Mouse (Mus musculus): ENCODE measurements around the gene Cspg5.

Gene Cspg5

DNA sequence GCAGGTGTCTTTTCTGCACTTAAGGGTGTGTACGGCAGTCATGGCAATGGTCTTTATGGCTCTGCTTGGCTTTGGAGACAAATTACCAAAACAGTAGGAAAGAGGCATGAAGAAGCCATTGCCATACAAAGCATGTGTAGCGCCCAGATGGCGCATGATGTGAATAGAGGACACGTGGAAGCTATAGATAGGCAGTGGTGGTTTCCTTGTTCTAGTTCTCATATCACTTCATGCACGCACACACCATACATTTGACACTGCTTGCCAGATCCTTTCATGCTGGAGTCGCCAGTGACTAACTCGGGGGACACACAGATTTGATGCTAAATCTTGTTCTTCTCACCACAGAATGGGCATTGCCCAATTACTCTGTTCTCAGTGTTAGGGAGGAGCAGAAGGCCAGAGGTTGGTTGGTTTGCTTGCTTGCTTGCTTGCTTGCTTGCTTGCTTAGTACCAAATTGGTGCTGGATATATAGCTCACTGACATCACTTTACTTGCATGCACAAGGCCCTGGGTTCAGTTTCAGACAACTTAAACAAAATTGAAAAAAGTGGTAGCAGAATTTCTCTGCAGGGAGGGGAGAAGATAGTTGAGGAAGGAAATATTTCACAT, at the start of gene Cspg5:
Gene Cspg5, plus strand, starts transcription at position 563 of the 613 bp plus-strand sequence.
- CTCF ChIA-PET = no interaction called here

DNA sequence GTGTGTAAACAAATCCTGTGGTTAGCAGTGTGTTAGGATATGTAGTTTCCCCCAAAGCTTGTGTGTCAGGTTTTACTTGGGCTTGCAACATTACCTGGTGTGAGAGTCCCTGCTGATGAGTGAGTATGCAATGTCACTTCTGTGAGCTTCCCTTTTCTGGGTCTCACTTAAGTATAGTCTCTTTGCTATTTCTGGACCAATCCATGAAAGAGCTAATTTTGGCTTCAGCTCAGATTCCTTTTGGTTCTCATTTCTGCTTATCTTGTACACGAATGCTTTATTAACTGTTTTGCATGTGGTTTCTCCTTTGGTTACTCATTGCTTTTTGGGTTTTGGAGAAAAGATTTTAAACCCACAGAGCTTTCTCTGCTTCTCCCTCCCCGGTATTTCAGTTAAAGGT, 43.7 kb upstream of the Cspg5 start:
- CTCF ChIA-PET = no interaction called here

DNA sequence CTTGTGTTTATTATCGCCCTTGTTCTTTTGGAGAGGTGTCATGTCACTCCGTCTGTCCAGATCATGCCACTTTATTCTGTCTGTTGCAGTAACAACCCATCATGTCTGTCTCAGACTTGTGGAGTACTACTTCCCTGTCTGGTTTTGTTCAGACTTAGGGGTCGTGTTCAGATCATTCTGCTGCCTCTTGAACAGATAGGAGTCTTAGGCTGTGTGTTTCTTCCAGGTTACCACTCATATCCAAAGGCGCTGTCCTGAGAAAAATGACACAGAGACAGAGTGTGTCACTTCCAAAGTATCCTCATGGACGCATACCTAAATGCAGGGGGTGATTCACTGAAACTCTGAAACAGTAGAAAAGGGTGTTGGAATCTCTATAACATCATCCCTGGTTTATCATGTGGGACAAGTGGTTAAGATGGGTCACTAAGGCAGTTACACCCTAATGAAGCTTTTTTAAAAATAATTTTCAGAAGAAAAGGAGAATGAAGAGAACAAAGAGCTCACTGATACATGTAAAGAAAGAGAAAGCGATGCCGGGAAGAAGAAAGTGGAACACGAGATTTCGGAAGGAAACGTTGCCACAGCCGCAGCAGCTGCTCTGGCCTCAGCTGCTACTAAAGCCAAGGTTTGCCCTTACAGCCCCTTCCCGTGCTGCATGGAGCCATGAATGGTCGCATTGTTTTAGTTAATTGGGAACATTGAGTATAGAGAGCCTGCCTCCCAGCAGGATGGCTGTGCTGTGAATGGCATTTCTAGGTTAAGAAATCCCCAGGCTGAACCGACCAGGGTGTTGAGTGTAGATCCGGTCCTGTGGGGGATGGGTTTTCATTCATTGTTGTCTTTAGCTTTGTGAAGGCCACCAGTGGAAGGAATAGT, 37.8 kb upstream of the Cspg5 start:
- CTCF ChIA-PET = no interaction called here

DNA sequence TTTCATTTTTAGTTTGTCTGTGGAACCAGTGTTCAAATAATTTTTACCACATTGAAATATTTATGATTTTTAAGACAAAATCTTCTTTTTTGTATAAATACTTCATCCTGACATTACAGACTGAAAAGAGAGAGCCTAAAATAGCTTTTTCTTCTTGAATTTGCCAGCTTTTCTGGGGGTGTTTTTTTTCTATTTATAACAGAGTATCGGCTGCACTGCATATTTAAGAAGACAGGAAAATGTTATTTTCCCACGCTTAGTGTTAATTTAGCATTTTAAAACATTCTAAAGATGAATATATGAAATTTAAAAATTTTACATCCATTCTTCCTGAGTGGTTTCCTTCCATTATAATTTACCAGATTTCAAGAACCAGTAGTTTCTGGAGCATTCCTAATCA, 37.1 kb upstream of the Cspg5 start:
- CTCF ChIA-PET = no interaction called here

DNA sequence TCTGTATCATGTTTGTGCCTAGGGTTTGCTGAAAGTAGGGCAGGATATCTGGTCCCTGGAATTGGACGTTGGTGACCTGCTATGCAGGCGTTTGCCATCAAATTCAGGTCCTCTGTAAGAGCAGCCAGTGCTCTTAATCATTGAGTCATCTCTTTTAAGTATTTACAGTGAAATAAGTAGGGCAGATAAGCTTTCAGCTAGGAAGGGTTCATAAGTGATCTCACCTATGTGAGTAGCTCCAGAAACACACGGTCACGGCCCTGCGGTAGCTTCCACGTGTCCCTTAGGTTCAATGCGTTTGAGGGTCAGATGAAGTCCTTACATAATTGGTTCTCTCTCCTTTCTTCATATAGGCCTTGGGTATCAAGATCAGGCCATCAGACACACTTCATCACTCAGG, 35.3 kb upstream of the Cspg5 start:
- CTCF ChIA-PET = no interaction called here

DNA sequence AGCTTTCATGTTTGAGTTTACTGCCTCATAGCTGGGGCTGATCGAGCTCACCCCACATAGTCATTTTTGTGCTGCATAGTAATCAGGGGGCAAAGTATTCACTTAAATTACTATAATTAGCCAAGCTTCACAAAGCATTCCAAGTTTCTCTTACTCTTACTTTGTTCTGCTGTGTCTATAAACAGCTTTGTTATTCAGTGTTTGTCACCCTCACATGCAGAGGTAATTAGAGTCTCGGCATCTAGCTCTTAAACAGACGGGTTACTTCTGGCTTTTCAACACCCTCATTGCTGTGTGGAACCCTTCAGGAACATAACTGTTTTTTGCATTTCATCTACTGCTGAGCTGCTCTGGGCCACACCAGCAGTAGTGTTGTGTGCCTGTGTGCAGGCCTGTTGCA, 34.6 kb upstream of the Cspg5 start:
- CTCF ChIA-PET = no interaction called here

DNA sequence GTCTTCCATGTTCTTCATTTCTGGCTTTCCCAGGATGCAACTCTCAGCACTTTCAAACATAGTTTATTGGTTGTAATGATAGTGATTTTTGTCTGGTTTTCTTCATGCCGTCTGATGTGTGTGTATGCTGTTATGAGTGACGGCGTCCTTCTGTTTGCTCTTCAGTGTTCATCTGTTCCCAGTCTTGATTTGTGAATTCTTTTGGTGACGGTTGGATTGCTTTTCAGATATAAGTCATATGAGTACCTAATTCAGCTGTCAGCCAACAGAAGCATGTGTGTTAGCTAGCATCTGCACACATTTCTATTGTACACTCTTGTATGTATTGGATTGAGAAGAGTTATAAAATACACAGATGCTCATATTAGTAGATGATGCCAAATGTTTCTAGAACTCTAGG, 19.3 kb upstream of the Cspg5 start:
- CTCF ChIA-PET = no interaction called here

DNA sequence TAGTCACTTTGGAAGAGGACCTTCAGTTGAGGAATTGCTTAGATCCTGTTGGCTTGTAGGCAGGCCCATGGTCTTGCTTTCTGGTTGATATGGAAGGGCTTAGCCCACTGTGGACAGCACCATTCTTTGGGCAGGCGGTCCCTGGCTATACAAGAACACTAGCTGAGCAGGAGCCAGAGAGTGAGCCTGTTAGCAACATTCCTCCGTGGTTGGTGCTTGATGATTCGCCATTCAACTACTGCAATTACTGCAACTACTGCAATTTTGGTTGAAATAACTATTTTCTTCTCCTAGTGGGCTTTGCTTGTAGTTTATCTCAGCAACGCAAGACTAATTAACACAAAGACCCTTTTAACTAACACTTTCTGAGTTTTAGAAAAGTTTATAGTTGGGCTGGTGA, 17.4 kb upstream of the Cspg5 start:
- CTCF ChIA-PET = no interaction called here

DNA sequence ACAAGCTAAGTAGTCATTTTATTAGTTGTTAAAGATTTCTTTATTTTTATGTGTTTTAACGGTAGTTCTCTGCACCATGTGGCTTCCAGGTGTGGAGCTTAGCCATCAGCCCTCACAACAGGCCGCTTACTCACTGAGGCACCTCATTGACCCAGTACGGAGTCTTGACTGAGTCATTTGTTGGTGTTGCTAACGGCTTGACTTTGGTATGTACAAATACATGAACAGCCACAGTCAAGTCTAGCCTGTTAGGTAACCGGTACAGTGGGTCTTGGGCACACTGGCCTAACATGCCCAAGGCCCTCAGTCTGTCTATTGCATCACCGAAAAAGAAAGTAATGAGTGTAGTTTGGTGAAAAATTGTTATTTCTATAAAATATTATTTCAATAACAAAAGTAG, 14.9 kb upstream of the Cspg5 start:
- CTCF ChIA-PET = no interaction called here

DNA sequence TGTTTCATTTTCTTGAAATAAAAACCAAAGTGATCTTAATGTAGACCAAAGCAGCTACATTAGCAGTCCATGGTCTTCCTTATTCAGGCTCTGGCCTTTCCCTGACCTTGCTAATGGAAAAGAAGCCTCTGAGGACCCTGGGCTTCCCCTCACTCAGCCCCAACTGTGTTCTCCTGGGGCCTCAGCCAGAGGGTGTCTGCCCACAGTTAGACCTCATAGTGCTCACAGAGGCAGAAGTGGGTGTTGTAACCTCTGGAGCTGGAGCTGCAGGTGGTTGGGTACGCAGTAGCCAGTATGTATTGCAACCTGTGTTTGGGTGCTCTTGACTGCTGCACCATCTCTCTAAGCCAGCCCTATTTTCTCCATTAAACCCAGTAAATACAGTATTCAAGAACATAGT, 14.5 kb upstream of the Cspg5 start:
- CTCF ChIA-PET = no interaction called here

DNA sequence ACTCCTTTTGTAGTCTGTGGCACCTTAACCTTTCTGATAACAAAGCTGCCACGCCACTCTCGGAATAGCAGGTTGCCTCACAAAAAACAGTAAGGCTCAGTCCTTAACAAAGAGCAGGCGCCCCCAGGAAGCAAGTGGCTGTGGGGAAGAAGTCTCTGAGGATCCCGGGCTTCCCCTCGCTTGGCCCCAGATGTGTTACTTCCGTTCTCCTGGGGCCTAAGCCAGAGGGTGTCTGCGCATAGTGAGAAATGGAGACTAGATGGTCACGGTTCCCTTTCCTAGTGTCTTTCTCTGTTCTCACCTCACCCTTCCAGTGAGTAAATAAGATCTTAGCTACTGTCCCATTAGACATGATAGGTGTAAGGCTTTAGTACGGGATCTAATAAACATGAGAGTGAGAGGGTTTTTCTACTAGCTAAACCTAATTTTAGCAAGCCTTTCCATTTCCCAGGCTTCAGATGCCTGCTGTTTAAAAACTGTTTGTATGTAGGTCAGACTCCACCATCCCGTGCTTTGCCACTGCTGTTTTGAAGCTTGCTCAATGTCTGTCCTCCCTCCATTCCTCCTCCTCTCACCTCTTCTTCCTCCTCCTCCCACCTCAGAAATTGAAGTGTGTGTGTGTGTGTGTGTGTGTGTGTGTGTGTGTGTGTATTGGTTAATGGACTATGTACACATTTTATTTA, 13.9 kb upstream of the Cspg5 start:
- CTCF ChIA-PET = no interaction called here

DNA sequence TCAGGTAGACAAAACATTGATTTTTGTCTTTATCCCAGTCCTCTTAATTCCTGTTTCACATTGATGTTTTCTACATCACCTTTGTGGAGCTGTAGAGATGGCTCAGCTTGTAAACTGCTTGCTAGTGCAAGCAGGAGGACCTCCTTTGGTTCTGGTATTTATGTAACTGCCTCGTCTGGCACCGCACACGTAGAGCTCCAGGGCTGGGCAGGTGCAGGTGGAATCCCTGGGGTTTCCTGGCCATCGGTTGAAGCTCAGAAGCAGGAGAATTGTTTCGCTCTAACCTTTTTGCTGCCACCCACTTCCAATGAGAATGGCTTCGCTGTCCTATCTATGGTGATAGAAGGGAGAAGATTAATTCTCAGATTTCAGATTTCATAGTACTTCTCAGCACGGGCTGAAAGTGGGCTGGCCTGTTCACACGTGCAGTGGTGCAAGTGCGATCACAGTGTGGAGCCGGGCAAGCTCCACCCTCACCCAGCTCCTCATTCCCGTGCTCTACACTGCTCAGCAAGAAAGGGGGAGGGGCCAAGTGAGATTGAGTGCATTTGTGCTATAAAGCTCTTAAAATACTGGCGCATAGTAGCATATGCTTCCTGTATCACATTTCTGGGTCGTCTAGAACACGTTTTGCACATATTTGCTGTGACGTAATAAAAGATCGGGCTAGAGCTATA, 13.1 kb upstream of the Cspg5 start:
- CTCF ChIA-PET = no interaction called here

DNA sequence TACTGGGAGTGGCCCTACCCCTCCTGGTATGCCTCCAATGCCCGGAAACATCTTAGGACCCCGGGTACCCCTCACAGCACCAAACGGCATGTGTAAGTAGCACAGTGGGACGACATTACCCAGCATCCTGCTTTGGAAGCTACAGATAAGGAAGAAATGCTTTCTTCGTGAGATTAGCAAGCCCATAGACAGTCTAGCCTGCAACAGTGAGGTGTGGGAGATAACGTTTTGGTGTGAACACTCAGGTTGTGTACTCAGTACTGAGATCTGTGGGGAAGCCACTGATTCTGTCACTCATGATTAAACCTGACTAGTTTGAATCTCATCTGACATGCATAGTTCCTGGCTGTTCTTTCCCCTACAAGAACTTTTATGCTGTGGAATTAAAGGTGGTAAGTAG, 8.6 kb upstream of the Cspg5 start:
- CTCF ChIA-PET = no interaction called here

DNA sequence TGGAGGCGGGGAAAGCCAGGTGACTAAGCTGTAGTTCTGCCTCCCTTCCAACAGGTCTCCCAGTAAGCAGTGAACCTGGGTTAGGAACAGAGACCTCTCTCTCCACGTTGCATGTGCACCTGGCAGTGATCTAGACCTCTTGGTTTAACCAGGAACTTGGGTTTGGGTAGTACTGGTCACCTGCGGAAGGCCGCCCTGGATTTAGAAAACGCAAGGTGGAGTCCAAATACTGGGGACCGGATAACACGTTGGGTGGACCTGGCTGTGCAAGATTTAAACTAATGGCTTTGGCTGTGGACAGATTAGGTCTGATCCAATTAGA, 945 bp downstream of the Cspg5 start:
- CTCF ChIA-PET = no interaction called here

DNA sequence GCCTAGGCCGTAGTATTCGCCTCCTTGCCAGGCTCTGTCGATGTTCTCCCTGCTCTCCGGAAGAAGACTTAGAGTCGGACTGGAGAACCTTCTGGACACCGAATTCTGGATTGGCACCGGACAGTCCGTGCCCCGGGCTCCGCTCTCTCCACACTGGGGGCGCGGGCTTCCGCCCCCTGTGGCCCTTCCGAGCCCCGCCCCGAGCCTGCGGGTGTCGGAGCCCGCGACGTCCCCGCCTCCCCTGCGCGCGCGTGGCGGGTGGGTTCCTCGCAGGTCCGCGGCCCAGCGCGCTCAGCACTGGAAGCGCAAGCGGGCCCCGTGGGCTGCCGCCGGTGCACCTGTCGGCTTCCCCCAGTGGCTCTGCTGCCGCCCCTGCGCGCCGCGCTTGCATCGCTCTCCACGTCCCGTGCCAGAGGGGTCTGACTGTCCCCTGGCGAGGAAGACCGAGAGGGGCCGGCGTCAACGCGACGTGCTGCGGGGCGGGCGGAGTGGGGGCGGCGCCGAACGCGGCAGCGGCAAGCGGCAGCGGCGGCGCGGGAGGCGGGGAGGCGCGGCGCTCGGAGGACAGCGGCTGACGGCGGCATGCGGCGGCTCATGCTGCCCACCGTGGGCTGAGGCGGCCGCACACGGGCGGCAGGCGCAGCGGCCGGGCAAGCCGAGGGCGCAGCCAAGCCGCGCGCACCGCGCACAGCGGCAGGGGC, 1.5 kb downstream of the Cspg5 start:
- CTCF ChIA-PET = no interaction called here

DNA sequence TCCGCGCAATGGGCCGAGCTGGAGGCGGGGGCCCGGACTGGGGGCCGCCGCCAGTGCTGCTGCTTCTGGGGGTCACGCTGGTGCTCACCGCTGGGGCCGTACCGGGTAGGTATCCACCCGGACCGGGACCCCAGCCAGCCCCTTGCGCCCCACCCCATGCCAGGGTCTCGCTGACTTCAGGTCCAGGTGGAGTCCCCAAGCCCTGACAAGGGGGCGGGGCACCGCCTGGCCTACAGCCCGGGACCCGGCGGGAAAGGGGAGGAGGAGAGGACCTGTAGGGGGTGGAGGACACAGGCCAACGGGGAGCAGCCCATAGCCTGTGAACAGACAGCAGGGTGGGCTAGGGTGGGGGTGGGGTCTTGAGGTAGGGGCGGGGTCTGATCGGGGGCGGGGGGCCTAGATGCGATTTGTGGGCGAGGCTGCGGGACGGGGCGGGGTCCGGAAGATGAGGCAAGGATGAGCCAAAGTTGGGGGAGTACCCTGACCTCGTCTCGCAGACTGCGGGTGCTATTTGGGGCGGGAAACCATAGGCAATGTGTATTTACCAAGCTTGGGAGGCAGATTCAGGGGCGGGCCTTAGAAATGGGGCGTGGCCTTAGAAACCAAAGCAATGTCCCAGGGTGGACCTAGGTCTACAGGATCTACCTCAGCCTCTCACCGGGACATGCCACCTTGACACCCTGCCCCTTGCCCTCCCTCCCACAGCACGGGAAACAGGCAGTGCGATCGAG, 2.2 kb downstream of the Cspg5 start:
- CTCF ChIA-PET = no interaction called here

DNA sequence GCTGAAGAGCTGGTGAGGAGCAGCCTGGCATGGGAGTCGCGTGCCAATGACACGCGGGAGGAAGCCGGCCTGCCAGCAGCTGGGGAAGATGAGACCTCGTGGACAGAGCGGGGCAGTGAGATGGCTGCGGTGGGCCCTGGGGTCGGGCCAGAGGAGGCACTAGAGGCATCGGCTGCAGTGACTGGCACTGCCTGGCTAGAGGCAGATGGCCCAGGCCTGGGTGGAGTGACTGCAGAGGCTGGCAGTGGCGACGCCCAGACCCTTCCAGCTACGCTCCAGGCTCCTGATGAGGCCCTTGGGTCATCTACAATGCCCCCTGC, 2.7 kb downstream of the Cspg5 start:
- CTCF ChIA-PET = no interaction called here

DNA sequence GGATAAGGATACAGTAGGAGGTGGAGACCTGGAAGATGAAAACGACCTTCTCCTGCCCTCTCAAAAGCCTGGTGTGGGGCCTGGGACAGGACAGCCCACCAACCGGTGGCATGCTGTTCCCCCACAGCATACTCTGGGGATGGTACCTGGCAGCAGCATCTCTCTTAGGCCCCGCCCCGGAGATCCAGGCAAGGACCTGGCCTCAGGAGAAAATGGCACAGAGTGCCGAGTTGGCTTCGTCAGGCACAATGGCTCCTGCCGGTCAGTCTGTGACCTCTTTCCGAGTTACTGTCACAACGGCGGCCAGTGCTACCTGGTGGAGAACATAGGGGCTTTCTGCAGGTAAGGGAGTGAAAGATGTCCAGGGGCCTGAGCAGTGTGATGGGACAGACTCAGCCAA, 3.5 kb downstream of the Cspg5 start:
- CTCF ChIA-PET = no interaction called here

DNA sequence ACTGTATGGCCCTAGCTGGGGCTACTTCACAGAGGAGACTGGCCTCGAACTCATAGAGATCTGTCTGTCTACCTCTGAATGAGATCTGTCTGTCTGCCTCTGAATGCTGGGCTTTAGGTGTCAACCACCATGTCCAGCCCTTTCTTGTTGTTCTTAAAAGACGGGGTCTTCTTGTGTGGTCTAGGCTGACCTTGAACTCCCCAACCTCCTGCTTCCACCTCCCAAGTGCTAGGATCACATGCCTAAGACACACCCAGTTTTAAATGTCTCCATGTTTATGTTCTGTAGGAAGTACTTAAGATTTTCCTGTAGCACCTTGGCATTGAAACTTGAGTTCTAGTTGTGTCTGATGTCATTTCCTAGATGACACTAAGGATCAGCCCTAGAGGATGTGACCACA, 5.3 kb downstream of the Cspg5 start:
- CTCF ChIA-PET = no interaction called here

DNA sequence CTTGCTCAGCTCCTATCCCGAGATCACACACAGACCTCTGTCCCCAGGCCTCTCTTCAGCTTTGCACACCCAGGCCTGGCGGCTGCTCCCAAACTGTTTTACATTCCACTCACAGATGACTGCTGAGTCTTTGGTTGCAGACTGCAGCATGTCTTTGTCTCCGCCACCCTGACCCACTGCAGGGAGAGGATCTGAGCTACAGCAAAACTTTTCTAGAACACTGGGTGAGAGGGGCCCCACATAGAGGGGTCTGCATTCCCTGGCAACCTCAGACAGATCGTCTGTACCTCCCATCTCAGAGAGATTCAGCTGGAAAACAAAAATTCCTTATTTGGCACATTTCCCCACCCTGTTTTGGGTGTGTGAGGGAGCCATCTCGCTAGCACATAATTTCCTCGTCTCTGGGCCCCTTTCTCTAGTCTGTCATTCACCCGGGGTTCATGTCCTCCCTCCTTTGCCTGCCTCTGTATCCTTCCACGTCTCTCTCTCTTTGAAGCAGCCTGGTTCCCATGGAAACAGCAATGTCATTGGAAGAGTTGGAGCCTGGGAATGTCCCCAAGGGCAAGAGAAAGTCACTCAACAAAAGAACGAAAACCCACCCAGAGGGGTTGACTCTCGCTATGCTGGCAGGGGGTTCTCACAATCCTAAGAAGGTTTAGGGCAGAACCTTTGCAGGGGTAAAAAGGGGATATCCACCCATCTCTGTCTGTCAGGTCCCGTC, 6.4 kb downstream of the Cspg5 start:
- CTCF ChIA-PET = interaction anchor here (0.7 kb wide), 1 partner anchor 23 kb away, joined by 3 read pairs; no protein-coding TSS in a partner anchor

DNA sequence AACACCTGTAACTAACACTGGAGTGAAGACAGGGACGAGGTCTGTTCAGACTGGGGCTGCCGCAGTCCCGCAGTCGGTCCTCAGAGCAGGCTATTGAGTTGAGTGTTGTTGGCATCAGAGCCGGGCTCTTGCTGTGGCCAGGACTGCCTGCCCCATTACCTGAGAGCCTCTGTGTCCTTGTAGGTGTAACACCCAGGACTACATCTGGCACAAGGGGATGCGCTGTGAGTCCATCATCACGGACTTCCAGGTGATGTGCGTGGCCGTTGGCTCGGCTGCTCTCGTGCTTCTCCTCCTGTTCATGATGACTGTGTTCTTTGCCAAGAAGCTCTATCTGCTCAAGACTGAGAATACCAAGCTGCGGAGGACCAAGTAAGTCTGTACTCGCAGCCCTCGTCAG, 7.2 kb downstream of the Cspg5 start:
- CTCF ChIA-PET = no interaction called here
